Mouse (Mus musculus): ENCODE data around the gene Tlr12. TPM values are rescaled to one million over a fixed set of nuclear protein-coding genes. Genes with fewer than 3 reads are reported as not detected.
A peak's percentile ranks its signal among the peaks of the same experiment; 100 is the strongest.
"Not testable (repeated sequence)": the region's sequence is repeated elsewhere in the genome, so short reads cannot be mapped to it uniquely, and the experiment has no call there.

Tlr12 gene
- polyA plus RNA-seq (2015; fragmentation: Nextera tagmentation; extraction: Ambion mirVana), result 1.5 and 2.0 TPM in 2 replicates

GRCm38 (mm10) chr4:128618246-128618911 lies at the start of gene Tlr12:
TSS of gene Tlr12 (minus strand) at chr4:128618619.
- no peak within 1 kb of the TSS for H3K9ac ChIP-seq
- H3K4me2 ChIP-seq, result no peak within 1 kb of the TSS
- no peak within 1 kb of the TSS for H3K27ac ChIP-seq (replicated peaks)

GRCm38 (mm10) chr4:128667195-128667594 lies 48.8 kb upstream of the Tlr12 start:
- WGBS, result 78% methylated on average over 4 of the region's 4 CpGs
- not testable (repeated sequence) for H3K9ac ChIP-seq; H3K27me3 ChIP-seq; H3K4me2 ChIP-seq; ATAC-seq (ENCODE audit: low FRiP score, low read depth); H3K27ac ChIP-seq (replicated peaks); H3K9me3 ChIP-seq; H3K4me3 ChIP-seq; H3K36me3 ChIP-seq
- peaks cover 26% of the 10 kb centered on the region for H3K4me1 ChIP-seq (replicated peaks)

More at GRCm38 (mm10) chr4:128618246-128618911, at the start of gene Tlr12:
- H3K36me3 ChIP-seq, result no peaks in the 10 kb centered on the region
- 0 out of 2 replicates have a peak, but pooled peaks cover 3% of the 10 kb centered on the region for H3K4me1 ChIP-seq (replicated peaks)
- H3K27me3 ChIP-seq, result no peaks in the 10 kb centered on the region
- no peaks in the 10 kb centered on the region for H3K9me3 ChIP-seq
- WGBS, result 80% methylated on average over 15 of the region's 15 CpGs
- ATAC-seq (ENCODE audit: low FRiP score, low read depth), result no peak
- no peak within 1 kb of the TSS for H3K4me3 ChIP-seq

GRCm38 (mm10) chr4:128666362-128666761 lies 47.9 kb upstream of the Tlr12 start:
- 66% methylated on average over 7 of the region's 7 CpGs for WGBS
- H3K9me3 ChIP-seq; ATAC-seq (ENCODE audit: low FRiP score, low read depth); H3K36me3 ChIP-seq; H3K27me3 ChIP-seq; H3K4me2 ChIP-seq; H3K4me3 ChIP-seq; H3K27ac ChIP-seq (replicated peaks); H3K9ac ChIP-seq: not testable (repeated sequence)
- H3K4me1 ChIP-seq (replicated peaks), result peaks cover 18% of the 10 kb centered on the region

- ATAC-seq (ENCODE audit: low FRiP score, low read depth), result no peak
- WGBS, result 72% methylated on average over 3 of the region's 3 CpGs
Observed at GRCm38 (mm10) chr4:128664002-128664401, 45.6 kb upstream of the Tlr12 start.

GRCm38 (mm10) chr4:128661063-128661462 lies 42.6 kb upstream of the Tlr12 start:
- H3K27ac ChIP-seq (replicated peaks), result no peak overlapping the region
- H3K27me3 ChIP-seq, result no peaks in the 10 kb centered on the region
- H3K9ac ChIP-seq, result no peak overlapping the region
- peaks cover 15% of the 10 kb centered on the region for H3K4me1 ChIP-seq (replicated peaks)
- H3K36me3 ChIP-seq, result no peaks in the 10 kb centered on the region
- H3K4me3 ChIP-seq, result no peak overlapping the region
- 88% methylated on average over 8 of the region's 8 CpGs for WGBS
- no peak for ATAC-seq (ENCODE audit: low FRiP score, low read depth)
- H3K9me3 ChIP-seq, result no peaks in the 10 kb centered on the region
- no peak overlapping the region for H3K4me2 ChIP-seq

More at GRCm38 (mm10) chr4:128664002-128664401, 45.6 kb upstream of the Tlr12 start:
- Histone ChIP-seq H3K27me3 (no peaks in the 10 kb centered on the region), H3K4me2 (no peak overlapping the region), H3K9ac (no peak overlapping the region), H3K27ac (replicated peaks) (no peak overlapping the region), H3K36me3 (no peaks in the 10 kb centered on the region), H3K9me3 (no peaks in the 10 kb centered on the region), H3K4me3 (no peak overlapping the region), H3K4me1 (replicated peaks) (peaks cover 5% of the 10 kb centered on the region; the same call in 1 of the 2 replicates)

GRCm38 (mm10) chr4:128660196-128660595 lies 41.8 kb upstream of the Tlr12 start:
- Histone ChIP-seq H3K4me3 (no peak overlapping the region), H3K9me3 (no peaks in the 10 kb centered on the region), H3K4me1 (replicated peaks) (peaks cover 19% of the 10 kb centered on the region), H3K9ac (no peak overlapping the region), H3K4me2 (no peak overlapping the region), H3K27me3 (no peaks in the 10 kb centered on the region), H3K27ac (replicated peaks) (no peak overlapping the region), H3K36me3 (no peaks in the 10 kb centered on the region)
- ATAC-seq (ENCODE audit: low FRiP score, low read depth), result no peak
- 87% methylated on average over 8 of the region's 8 CpGs for WGBS

GRCm38 (mm10) chr4:128655446-128655845 lies 37.0 kb upstream of the Tlr12 start:
- H3K27me3 ChIP-seq, result no peaks in the 10 kb centered on the region
- no peaks in the 10 kb centered on the region for H3K36me3 ChIP-seq
- H3K4me1 ChIP-seq (replicated peaks), result peaks cover 43% of the 10 kb centered on the region
- WGBS, result 5% methylated on average over 12 of the region's 12 CpGs
- peak overlapping the region; percentile 92 for H3K27ac ChIP-seq (replicated peaks)
- peak overlapping the region; percentile 84 for H3K4me3 ChIP-seq
- H3K9ac ChIP-seq, result peak overlapping the region; percentile 86
- ATAC-seq (ENCODE audit: low FRiP score, low read depth), result no peak
- peak overlapping the region; percentile 89 for H3K4me2 ChIP-seq
- no peaks in the 10 kb centered on the region for H3K9me3 ChIP-seq

- Histone ChIP-seq H3K9me3 (no peaks in the 10 kb centered on the region), H3K4me2 (peak within 1 kb of the TSS; percentile 89), H3K27me3 (no peaks in the 10 kb centered on the region), H3K4me1 (replicated peaks) (peaks cover 43% of the 10 kb centered on the region), H3K9ac (peak within 1 kb of the TSS; percentile 86), H3K36me3 (no peaks in the 10 kb centered on the region), H3K4me3 (peak within 1 kb of the TSS; percentile 84), H3K27ac (replicated peaks) (peak within 1 kb of the TSS; percentile 92)
- WGBS, result 0% methylated on average over 83 of the region's 85 CpGs
- peak; percentile 97 for ATAC-seq (ENCODE audit: low FRiP score, low read depth)
Observed at GRCm38 (mm10) chr4:128654505-128655381, 36.3 kb upstream of the Tlr12 start, which contains the start of gene Phc2. TSS of gene Phc2 (plus strand) at chr4:128654702.

- H3K36me3 ChIP-seq, result no peaks in the 10 kb centered on the region
- H3K9me3 ChIP-seq, result no peaks in the 10 kb centered on the region
- no peak overlapping the region for H3K4me3 ChIP-seq
- H3K4me2 ChIP-seq, result no peak overlapping the region
- H3K9ac ChIP-seq, result no peak overlapping the region
- H3K27ac ChIP-seq (replicated peaks), result peak overlapping the region; percentile 45
- peaks cover 43% of the 10 kb centered on the region for H3K4me1 ChIP-seq (replicated peaks)
- no peaks in the 10 kb centered on the region for H3K27me3 ChIP-seq
- no peak for ATAC-seq (ENCODE audit: low FRiP score, low read depth)
- WGBS, result 28% methylated on average over 5 of the region's 5 CpGs
Observed at GRCm38 (mm10) chr4:128652584-128653298, 34.3 kb upstream of the Tlr12 start.

GRCm38 (mm10) chr4:128651530-128651929 lies 33.1 kb upstream of the Tlr12 start:
- Histone ChIP-seq H3K27me3 (no peaks in the 10 kb centered on the region), H3K27ac (replicated peaks) (no peak overlapping the region; the same call in 1 of the 2 replicates), H3K4me2 (no peak overlapping the region), H3K9ac (no peak overlapping the region), H3K4me1 (replicated peaks) (peaks cover 35% of the 10 kb centered on the region), H3K9me3 (no peaks in the 10 kb centered on the region), H3K36me3 (no peaks in the 10 kb centered on the region), H3K4me3 (no peak overlapping the region)
- no peak for ATAC-seq (ENCODE audit: low FRiP score, low read depth)
- 55% methylated on average over 3 of the region's 3 CpGs for WGBS

- peaks cover 17% of the 10 kb centered on the region for H3K4me1 ChIP-seq (replicated peaks)
- 59% methylated on average over 8 of the region's 8 CpGs for WGBS
- no peak overlapping the region for H3K27ac ChIP-seq (replicated peaks)
- H3K27me3 ChIP-seq, result no peaks in the 10 kb centered on the region
- no peak overlapping the region for H3K4me3 ChIP-seq
- no peaks in the 10 kb centered on the region for H3K9me3 ChIP-seq
- H3K4me2 ChIP-seq, result no peak overlapping the region
- H3K9ac ChIP-seq, result no peak overlapping the region
- no peaks in the 10 kb centered on the region for H3K36me3 ChIP-seq
- no peak for ATAC-seq (ENCODE audit: low FRiP score, low read depth)
Observed at GRCm38 (mm10) chr4:128648567-128649255, 30.3 kb upstream of the Tlr12 start.
